Mouse (Mus musculus): ENCODE data around the gene Vps4a.

Gene Vps4a

DNA sequence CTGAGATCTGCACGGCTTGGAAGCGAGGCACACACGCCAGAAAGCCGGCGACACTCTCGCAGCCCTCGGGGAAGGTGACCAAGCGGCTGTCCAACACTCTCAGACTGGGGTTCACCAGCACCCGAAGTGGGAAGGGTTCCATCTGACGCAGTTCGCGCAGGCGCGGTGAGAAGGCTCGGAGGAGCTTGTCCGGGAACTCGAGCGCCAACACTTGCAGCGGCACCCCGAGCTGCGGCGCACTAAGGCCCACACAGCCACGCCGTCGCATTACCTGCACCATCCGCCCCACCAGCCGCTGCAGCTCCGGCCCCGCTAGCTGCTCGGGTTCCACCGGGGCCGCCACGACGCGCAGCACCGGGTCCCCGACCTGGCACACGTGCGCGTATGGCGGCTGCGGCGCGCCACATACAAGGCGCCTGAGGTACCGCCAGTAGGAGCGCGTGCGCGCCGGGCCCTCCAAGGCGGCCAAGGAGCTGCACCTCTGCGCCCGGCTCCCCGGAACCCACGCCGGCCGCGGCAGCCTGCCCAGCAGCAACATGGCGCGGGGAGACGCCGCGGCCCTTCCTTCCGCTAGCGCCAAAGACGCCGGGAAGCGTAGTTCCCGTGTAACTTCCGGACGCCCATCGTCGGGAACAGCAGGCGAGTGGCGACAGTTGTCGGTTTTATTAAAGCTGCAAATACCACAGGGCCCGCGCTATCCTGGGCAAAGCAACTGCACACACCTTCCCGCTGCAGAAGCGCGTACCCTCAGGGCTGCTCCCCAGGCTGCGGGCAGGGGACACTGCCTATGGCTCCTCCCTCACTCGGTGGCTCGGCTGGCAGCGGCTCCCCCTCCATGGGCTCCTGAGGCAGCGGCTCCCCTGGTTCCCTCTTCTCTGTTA lies 17.3 kb downstream of the Vps4a start, which contains the start of gene Pdf:
Gene Pdf, minus strand, starts transcription at position 554 of the 881 bp plus-strand sequence.
- peak; percentile 31 for DNase-seq (ENCODE audit: extremely low read depth, insufficient read length, low spot score)

DNA sequence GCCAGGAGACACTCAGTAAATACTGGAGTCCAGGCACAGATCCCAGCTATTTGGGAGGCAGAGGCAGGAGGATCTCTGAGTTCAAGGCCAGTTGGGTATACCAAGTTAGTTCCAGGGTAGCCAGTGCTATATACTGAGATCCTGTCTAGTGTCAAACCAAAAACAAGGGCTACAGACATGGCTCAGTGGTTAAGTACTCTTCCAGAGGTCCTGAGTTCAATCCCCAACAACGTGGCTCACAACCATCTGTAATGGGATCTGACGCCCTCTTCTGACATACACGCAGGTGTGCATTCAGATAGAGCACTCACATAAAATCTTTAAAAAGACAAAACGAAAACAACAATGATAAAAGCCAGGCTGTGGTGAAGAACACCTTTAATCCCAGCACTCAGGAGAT lies 18.5 kb downstream of the Vps4a start:
- no peak for DNase-seq (ENCODE audit: extremely low read depth, insufficient read length, low spot score)

DNA sequence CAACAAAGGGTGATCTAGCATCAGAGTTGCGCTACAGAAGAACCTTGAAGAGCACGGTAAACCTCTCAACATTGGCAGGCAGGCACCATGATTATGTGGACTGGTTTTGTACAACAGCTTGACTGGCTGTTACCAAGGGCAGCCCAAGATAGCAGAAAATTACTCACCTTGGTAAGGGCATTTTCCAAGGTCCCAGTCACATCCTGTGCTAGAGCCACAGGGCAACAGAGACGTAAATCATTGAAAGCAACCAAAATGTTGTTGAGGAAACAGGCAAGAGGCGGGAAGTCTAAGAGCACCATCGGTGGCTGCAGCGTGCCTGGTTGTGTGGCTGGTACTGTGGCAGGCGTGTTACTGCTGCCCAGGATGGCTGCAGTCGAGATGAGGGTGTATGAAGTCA lies 21.0 kb downstream of the Vps4a start:
- DNase-seq (ENCODE audit: extremely low read depth, insufficient read length, low spot score), result no peak

DNA sequence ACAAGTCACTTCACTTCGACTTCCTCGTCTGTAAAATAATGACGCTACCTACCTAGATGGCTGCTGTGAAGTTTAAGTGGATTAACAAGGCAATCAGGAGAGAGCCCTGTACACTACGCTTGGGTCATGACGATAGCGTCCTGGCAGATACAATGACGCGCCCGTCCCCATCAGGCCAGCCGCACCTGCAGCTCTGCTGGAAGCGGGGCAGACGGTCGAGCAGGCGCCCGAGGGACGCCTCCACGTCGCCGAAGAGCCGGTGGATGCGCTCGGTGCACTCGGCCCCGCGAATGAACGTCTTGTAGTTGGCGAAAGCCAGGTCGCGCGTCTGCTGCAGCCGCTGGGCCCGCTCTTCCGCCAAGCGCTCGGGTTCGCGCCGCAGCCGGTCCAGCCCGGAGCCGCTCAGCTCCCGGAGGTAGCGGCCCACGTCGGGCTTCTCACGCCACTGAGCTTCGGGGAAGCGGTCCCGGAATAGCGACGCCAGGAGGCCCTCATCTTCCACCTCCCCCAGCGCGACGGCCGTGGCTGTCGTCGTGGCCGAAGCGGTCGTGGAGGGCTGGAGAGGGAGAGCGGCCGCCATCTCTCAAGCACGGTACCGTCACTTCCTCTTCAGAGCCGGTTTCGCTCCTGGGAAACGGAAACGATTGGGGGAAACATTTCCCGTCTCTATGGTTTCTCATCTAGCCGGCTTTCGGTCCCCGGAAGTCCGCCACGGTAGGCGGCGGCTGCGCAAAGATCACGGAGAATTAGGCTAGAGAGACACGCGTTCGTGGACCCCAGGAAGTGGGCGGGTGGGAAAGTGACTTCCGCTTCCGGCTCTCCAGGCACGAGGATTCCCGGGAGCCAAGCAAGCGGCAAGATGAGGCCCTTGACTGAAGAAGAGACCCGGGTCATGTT lies 25.3 kb downstream of the Vps4a start, which contains the start of the genes Cog8 and Nip7:
Gene Cog8, minus strand, starts transcription at position 614 of the 897 bp plus-strand sequence.
Gene Nip7, plus strand, starts transcription at position 802 of the 897 bp plus-strand sequence.
- peak; percentile 96 for DNase-seq (ENCODE audit: extremely low read depth, insufficient read length, low spot score)

DNA sequence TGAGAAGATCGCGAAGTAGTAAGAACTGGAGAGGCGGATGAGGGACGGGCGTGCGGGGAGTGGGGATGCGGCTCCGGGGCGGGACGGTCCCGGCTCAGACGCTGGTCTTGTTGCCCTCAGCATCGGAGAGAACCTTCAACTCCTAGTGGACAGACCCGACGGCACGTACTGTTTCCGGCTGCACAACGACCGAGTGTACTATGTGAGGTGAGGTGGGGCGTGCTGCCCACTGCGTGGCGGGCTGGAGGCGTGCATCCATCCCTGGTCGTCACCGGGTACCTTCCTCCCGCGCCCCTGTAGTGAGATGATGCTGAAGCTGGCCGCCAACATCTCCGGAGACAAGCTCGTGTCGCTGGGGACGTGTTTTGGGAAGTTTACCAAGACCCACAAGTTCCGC lies 25.9 kb downstream of the Vps4a start:
- no peak for DNase-seq (ENCODE audit: extremely low read depth, insufficient read length, low spot score)

DNA sequence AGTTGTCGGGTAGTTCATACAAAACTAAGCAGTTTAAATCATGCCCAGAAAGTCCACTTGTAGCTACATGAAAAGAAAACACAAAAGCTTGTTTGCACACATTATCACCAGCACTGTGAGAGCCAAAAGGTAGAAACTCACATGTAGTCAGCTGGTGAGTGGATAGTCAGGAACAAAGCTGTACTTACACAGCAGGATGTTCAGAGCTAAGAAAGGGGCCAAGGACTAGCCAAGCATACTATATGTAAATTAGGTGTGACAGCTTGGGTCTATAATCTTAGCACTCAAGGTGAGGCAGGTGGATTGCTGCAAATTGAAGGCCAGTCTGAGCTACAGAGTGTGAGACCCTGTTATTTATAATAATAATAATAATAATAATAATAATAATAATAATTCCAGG lies 31.6 kb downstream of the Vps4a start:
- DNase-seq (ENCODE audit: extremely low read depth, insufficient read length, low spot score), result no peak

DNA sequence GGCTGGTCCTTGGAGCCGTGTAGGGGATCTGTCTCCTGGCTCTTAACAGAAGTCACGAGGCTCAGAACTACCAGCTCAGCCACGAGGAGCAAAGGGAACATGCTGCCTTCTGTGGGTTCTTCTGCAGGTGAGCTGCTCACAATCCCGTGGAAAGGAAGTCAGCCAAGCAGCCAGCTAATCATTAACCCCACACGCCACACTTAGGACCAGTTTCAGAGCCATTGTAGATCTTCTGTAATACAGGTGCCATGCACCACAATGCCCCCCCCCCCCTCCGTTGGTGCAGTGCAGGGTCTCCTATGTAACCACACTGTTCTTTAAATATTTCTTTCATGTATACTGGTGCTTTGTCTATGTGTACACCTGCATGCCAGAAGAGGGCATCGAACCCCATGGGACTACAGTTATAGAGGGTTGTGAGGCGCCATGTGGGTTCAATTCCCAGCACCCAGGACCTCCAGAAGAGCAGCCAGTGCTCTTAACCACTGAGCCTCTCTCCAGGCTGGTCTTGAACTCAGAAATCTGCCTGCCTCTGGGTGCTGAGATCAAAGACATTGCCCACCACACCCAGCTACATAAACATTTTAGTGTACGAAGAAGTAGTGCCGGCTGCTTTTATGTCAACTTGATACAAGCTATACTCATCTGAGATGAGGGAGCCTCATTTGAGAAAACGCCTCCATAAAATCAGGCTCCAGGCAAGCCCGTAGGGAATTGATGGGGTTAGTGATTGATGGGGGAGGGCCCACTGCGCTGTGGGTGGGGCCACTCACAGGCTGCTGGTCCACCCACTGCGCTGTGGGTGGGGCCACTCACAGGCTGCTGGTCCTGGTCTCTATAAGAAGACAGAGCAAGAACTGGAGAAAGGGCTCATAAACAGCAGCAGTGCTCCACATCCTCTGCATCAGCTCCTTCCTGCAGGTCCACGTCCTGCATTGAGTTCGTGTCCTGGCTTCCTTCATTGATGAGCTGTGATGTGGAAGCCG lies 34.8 kb downstream of the Vps4a start, which contains the start of gene Tmed6:
Gene Tmed6, minus strand, starts transcription at position 134 of the 986 bp plus-strand sequence.
- no peak for DNase-seq (ENCODE audit: extremely low read depth, insufficient read length, low spot score)

DNA sequence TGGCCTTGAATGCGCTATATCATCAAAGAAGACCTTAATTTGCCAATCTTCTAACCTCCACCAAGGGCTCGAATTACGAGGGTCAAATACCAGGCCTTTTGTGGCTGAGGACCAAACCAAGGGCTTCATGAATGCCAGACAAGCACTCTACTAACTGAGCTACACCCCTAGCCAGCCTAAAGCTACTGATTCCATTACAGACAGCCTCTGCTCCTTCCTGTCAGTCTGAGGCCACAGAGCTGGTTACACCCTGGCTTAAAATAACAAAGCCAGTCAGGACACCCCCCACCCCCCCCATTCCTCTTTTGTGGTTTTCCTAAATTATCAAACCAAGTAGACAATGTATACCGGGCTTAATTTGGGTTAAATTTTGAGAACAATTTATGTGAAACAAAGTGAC lies 42.7 kb downstream of the Vps4a start:
- no peak for DNase-seq (ENCODE audit: extremely low read depth, insufficient read length, low spot score)

DNA sequence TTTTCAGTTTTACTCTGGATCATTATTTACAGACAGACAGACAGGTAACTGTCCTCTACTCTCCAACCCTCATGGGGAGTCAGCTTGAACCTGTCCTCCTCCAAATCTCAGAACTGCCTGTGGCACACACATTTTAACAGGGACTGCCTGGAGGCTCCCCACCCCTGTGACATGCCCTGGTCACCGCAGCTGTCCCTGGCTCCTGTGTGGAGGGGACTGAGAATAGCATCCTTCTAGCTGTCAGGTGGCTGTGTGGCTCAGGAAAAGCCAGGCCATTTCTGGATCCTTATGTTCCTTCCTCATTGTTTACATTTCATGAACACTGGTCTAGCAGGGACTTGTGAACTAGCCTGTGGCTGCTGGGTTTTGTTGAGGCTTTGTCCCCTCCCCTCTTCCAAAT lies 43.1 kb downstream of the Vps4a start:
- DNase-seq (ENCODE audit: extremely low read depth, insufficient read length, low spot score), result no peak

DNA sequence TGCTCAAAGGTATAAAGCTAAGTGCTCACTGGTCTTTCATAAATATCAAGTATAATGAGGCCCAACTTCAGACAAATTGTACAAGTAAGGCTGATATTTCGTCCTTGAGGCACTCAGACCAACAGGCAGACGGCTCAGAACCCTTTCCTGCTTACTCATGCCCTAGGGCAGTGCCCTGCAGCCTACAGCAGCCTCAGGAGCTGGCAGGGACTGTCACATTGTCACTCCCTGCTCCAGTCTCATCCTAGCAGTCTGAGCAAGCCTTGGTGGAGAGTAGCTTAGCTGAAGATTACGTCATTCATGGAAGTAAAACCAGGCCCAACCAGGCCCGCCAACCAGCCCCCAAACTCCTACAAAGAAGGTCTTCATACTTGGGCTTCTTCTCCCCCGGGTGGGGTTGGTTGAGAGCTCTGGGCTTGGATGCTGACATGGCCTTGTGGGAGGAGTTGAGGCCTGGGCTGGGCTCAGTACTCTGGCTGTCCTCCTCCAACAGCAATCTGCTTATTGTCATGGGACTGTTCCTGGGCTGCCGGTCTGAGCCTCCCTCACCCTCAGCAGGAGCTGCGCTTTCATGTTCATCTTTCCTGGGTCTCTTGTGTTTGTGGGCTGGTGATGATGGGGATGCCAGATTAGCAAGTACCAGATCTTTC lies 45.3 kb downstream of the Vps4a start:
- DNase-seq (ENCODE audit: extremely low read depth, insufficient read length, low spot score), result no peak

DNA sequence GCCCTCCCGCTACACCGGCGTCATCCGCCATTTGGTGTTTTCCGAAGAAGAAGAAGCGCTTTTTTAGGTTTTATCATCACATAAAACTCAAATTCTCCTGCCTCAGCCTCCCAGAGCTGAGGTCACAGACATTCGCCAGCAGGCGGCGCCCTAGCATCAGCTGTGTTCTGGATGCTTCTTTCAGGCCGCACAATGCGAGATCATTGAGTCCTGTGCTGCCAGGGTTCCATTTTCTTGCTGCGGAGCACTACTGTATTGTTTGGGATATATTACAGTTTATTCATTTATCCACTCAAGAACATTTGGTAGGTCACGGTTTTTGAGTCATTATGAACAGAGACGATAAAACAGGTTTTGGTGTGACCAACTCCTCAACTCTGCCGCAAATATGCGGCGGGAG lies 54.3 kb downstream of the Vps4a start:
- no peak for DNase-seq (ENCODE audit: extremely low read depth, insufficient read length, low spot score)

DNA sequence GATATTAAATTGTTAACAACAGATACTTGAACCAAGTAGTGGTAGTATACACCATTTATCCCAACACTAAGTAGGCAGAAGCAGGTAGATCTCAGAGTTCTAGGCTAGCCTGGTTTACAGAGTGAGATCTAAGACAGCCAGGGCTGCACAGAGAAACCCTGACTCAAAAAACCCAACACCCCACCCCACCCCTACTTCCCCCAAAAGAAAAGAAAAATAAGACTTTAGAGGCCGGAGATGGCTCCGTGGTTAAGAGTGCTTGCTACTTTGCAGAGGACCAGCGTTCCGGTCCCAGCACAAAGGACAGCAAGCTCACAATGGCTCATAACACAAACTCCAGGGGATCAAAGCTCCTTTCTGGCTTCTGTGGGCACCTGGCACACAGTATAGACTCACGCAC lies 55.0 kb downstream of the Vps4a start:
- DNase-seq (ENCODE audit: extremely low read depth, insufficient read length, low spot score), result no peak

DNA sequence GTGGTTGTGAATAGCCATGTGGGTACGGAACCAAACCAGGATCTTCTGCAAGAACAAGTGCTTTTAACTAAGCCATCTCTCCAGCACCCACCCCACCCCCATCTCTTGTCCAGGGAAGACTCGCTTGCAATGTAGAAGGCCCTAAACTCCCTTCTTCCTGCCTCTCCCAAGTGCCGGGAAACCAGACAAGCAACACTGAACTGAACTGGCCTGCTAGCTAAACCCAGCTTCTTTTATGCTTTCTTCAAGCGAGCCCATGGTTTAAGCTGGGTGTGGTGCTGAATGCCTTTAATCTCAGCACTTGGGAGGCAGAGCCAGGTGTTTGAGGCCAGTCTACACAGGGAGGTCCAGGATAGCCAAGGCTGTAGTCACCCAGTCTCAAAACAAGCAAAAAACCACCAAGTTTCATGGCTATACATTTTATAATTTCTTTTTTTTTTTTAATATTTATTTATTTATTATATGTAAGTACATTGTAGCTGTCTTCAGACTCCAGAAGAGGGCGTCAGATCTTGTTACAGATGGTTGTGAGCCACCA lies 57.6 kb downstream of the Vps4a start:
- DNase-seq (ENCODE audit: extremely low read depth, insufficient read length, low spot score), result no peak

DNA sequence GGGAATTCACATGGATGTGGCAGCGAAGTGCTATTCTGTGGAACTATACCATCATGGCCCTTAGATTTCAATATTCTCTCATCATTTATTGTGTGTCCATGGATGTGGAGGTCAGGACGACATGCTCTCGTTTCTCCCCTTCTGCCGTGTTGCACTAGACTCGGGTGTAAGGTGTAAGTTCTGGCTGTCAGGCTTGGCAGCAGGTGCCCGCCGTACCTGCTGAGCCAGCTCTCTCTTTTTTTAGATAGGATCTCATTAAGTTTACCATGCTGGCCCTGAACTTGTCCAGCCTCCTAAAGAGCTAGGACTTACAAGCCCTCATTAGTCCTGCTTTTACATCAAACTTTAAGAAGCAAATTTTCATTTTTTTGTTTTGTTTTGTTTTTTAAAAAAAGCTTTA lies 59.5 kb downstream of the Vps4a start:
- DNase-seq (ENCODE audit: extremely low read depth, insufficient read length, low spot score), result no peak
